Mouse (Mus musculus): ENCODE data around the gene Ryr2. TPM values are rescaled to one million over a fixed set of nuclear protein-coding genes. Genes with fewer than 3 reads are reported as not detected.
"Not testable (repeated sequence)": the region's sequence is repeated elsewhere in the genome, so short reads cannot be mapped to it uniquely, and the experiment has no call there.

Gene Ryr2
- 0.43 and 0.85 TPM in 2 replicates for polyA plus RNA-seq (2014; fragmentation: Nextera tagmentation; extraction: Ambion mirVana)

DNA sequence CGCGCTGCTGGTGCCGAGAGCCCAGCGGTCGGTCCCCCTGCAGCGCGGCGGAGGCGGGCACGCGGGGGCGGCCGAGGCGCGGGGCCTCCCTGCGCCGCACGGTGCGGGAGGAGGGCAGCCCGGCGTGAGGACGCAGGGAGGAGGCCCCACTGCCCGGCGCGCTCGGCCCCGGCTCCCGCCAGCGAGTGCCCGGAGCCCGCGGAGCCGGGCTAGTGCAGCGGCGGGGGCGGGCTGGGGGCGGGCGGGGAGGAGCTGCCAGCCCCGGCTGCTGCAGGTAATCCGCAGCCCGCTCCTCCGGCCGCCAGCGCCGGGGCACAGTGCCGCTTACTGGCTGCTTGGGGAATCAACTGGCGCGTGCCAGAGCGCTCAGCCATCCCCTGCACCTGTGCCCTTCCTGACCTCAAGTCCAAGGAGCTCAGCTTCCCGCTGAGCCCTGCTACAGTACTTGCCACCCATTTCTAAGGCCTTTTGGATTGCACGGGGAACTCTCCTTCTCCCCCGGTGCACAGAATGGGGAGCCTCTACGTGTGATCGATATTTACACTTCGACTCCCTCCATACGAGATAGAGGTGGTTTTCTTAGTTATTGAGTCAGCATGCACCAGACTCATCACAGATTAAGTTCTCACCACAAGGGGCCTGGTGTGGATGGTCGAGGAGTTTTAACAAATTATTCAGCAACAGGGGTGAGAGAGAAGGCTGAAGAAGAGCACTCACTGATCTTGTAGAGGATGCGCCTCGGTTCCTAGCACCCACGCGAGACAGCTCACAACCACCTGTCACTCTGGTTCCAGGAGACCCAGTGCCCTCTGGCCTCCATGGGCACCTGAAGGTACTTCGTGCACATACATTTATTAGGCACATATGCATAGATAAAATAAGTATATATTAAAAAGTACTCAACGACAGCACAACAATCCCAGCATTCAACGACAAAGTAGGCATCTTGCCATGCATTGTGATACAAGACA is at the start of gene Ryr2:
Gene Ryr2 (minus strand): TSS at position 284 of the 971 bp plus-strand sequence.
- Histone ChIP-seq H3K4me1 (ENCODE audit: control insufficient read depth, insufficient read depth, low read length) (0 out of 2 replicates have a peak, but pooled peaks cover 3% of the 10 kb centered on the region), H3K27ac (replicated peaks; ENCODE audit: low read depth, low read length) (no peak within 1 kb of the TSS), H3K9me3 (ENCODE audit: control insufficient read depth, low read length) (no peaks in the 10 kb centered on the region), H3K36me3 (ENCODE audit: control insufficient read depth, insufficient read depth, low read length) (no peaks in the 10 kb centered on the region), H3K4me3 (ENCODE audit: low read depth, low read length) (peak within 1 kb of the TSS; percentile 69), H3K27me3 (replicated peaks; ENCODE audit: control insufficient read depth, insufficient read depth, low read length) (peaks cover 45% of the 10 kb centered on the region), H3K4me2 (ENCODE audit: low read depth, low read length) (peak within 1 kb of the TSS; percentile 96), H3K9ac (ENCODE audit: low read depth, low read length) (peak within 1 kb of the TSS; percentile 69)
- WGBS, result 14% methylated on average over 25 of the region's 64 CpGs
- DNase-seq (ENCODE audit: low spot score), result peak; percentile 76
- ATAC-seq (ENCODE audit: low read depth), result peak; percentile 89

- ATAC-seq (ENCODE audit: low read depth) (no peak), DNase-seq (ENCODE audit: low spot score) (no peak)
- WGBS, result 82% methylated on average over 11 of the region's 11 CpGs
Observed at GRCm38 (mm10) chr13:12153922-12154321, 47.2 kb upstream of the Ryr2 start.

DNA sequence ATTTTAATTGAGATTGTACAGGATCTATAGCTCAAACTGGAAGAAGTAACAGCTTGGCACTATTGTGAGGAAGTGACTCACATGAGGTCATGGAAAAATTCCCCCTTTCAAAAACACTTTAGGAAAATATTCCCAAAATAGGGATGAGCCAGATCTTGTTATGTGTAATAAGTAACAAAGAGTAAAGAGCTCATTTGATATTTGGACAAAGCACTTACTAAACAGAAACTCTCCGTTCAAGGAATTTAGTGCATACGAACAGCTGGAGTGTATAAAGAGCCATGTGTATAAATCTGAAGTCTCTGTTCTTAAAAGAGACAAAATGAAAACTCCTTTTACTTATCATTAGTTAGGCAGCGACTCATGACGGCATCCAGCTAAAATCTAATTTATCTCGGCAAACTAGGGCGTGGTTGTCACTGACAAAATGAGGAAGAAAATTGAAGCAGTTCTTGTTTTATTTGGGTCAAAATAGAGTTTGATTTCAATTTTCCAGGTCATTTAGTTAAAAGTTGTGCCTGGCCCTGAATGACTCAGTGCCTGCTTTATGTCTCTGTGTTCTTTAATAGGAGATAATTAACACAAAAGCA is 40.3 kb upstream of the Ryr2 start:
- no peak overlapping the region for H3K9ac ChIP-seq (ENCODE audit: low read depth, low read length)
- H3K4me2 ChIP-seq (ENCODE audit: low read depth, low read length), result no peak overlapping the region
- H3K27me3 ChIP-seq (replicated peaks; ENCODE audit: control insufficient read depth, insufficient read depth, low read length), result no peaks in the 10 kb centered on the region
- no peak overlapping the region for H3K4me3 ChIP-seq (ENCODE audit: low read depth, low read length)
- 76% methylated on average over 6 of the region's 6 CpGs for WGBS
- H3K36me3 ChIP-seq (ENCODE audit: control insufficient read depth, insufficient read depth, low read length), result no peaks in the 10 kb centered on the region
- no peaks in the 10 kb centered on the region for H3K9me3 ChIP-seq (ENCODE audit: control insufficient read depth, low read length)
- no peaks in the 10 kb centered on the region for H3K4me1 ChIP-seq (ENCODE audit: control insufficient read depth, insufficient read depth, low read length)
- no peak overlapping the region for H3K27ac ChIP-seq (replicated peaks; ENCODE audit: low read depth, low read length)
- DNase-seq (ENCODE audit: low spot score) (no peak), ATAC-seq (ENCODE audit: low read depth) (no peak)

More at GRCm38 (mm10) chr13:12153922-12154321, 47.2 kb upstream of the Ryr2 start:
- Histone ChIP-seq H3K4me1 (ENCODE audit: control insufficient read depth, insufficient read depth, low read length) (no peaks in the 10 kb centered on the region), H3K9ac (ENCODE audit: low read depth, low read length) (no peak overlapping the region), H3K27me3 (replicated peaks; ENCODE audit: control insufficient read depth, insufficient read depth, low read length) (no peaks in the 10 kb centered on the region), H3K27ac (replicated peaks; ENCODE audit: low read depth, low read length) (no peak overlapping the region), H3K4me3 (ENCODE audit: low read depth, low read length) (no peak overlapping the region), H3K36me3 (ENCODE audit: control insufficient read depth, insufficient read depth, low read length) (no peaks in the 10 kb centered on the region), H3K4me2 (ENCODE audit: low read depth, low read length) (no peak overlapping the region), H3K9me3 (ENCODE audit: control insufficient read depth, low read length) (no peaks in the 10 kb centered on the region)

DNA sequence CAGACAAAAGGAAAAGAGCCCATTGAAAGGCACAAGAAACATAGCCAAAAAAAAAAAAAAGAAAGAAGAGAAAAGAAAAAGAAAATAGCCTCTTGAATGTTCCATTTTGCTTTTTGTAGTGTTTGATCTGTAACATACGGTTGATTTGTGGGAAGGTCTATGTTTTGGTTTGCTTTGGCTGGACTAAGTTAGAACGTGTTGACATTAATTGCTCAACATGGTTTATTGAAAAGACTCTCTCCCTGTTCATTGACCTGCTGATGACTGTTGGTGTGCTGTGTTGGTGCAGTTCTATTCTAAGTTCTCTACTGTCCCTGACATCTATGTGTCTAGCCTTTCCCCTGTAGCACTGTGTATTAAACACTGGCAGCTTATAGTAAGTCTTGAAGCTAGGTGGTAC is 39.7 kb upstream of the Ryr2 start:
- WGBS, result 74% methylated on average over 2 of the region's 2 CpGs
- DNase-seq (ENCODE audit: low spot score) (no peak), ATAC-seq (ENCODE audit: low read depth) (no peak)
- Histone ChIP-seq H3K4me3 (ENCODE audit: low read depth, low read length) (no peak overlapping the region), H3K27me3 (replicated peaks; ENCODE audit: control insufficient read depth, insufficient read depth, low read length) (no peaks in the 10 kb centered on the region), H3K4me1 (ENCODE audit: control insufficient read depth, insufficient read depth, low read length) (no peaks in the 10 kb centered on the region), H3K27ac (replicated peaks; ENCODE audit: low read depth, low read length) (no peak overlapping the region), H3K4me2 (ENCODE audit: low read depth, low read length) (no peak overlapping the region), H3K36me3 (ENCODE audit: control insufficient read depth, insufficient read depth, low read length) (no peaks in the 10 kb centered on the region), H3K9ac (ENCODE audit: low read depth, low read length) (no peak overlapping the region), H3K9me3 (ENCODE audit: control insufficient read depth, low read length) (no peaks in the 10 kb centered on the region)

- Histone ChIP-seq H3K4me1 (ENCODE audit: control insufficient read depth, insufficient read depth, low read length) (no peaks in the 10 kb centered on the region), H3K4me3 (ENCODE audit: low read depth, low read length) (no peak overlapping the region), H3K9ac (ENCODE audit: low read depth, low read length) (no peak overlapping the region), H3K9me3 (ENCODE audit: control insufficient read depth, low read length) (no peaks in the 10 kb centered on the region), H3K36me3 (ENCODE audit: control insufficient read depth, insufficient read depth, low read length) (no peaks in the 10 kb centered on the region), H3K27ac (replicated peaks; ENCODE audit: low read depth, low read length) (no peak overlapping the region), H3K4me2 (ENCODE audit: low read depth, low read length) (no peak overlapping the region), H3K27me3 (replicated peaks; ENCODE audit: control insufficient read depth, insufficient read depth, low read length) (no peaks in the 10 kb centered on the region)
- ATAC-seq (ENCODE audit: low read depth) (no peak), DNase-seq (ENCODE audit: low spot score) (no peak)
- 84% methylated on average over 5 of the region's 5 CpGs for WGBS
Observed at GRCm38 (mm10) chr13:12143347-12143746, 36.6 kb upstream of the Ryr2 start.

DNA sequence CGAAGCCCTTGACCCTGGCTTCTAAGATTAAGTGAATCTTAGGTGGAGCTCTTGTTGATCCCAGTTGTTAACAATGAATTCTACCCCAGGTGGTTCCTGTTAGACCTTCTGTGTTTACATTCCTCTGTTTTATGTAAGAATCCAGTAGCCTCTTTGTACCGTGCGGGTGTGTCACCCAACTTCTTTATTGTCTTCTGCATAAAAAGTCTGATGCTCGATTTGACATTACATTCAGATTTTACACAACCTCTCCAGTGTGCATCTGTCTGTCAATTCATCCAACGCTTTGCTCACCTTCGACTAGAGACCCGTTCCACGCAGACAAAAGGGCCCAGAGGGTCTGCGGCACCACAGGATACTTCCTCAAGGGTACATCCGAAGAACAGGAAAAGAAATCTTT is 29.7 kb upstream of the Ryr2 start:
- DNase-seq (ENCODE audit: low spot score); H3K27me3 ChIP-seq (replicated peaks; ENCODE audit: control insufficient read depth, insufficient read depth, low read length); H3K4me1 ChIP-seq (ENCODE audit: control insufficient read depth, insufficient read depth, low read length); H3K4me3 ChIP-seq (ENCODE audit: low read depth, low read length); H3K27ac ChIP-seq (replicated peaks; ENCODE audit: low read depth, low read length); H3K36me3 ChIP-seq (ENCODE audit: control insufficient read depth, insufficient read depth, low read length); H3K9ac ChIP-seq (ENCODE audit: low read depth, low read length); ATAC-seq (ENCODE audit: low read depth); H3K4me2 ChIP-seq (ENCODE audit: low read depth, low read length); H3K9me3 ChIP-seq (ENCODE audit: control insufficient read depth, low read length): not testable (repeated sequence)
- WGBS, result 85% methylated on average over 10 of the region's 10 CpGs

DNA sequence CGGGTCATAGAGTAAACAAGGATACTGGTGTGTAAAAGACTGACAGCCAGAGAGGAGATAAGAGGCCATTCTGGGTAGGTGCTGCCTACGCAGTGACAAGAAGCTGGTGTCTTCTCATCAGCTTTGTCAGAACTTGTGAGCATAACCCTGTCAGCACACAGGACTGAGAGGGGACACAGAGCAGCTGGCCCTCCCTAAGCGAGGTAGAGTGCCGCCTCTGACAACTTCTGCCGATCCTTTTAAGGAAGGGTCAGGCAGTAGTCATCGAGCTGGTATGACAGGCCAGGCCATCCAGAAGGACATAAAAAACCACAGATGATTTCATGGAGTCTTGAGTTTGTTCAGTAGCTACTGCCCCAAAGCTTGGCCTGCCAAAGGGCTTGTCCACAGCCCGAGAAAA is 26.8 kb upstream of the Ryr2 start:
- H3K27ac ChIP-seq (replicated peaks; ENCODE audit: low read depth, low read length), result no peak overlapping the region
- DNase-seq (ENCODE audit: low spot score) (no peak), ATAC-seq (ENCODE audit: low read depth) (no peak)
- H3K4me1 ChIP-seq (ENCODE audit: control insufficient read depth, insufficient read depth, low read length), result no peaks in the 10 kb centered on the region
- no peaks in the 10 kb centered on the region for H3K36me3 ChIP-seq (ENCODE audit: control insufficient read depth, insufficient read depth, low read length)
- 82% methylated on average over 7 of the region's 7 CpGs for WGBS
- H3K27me3 ChIP-seq (replicated peaks; ENCODE audit: control insufficient read depth, insufficient read depth, low read length), result no peaks in the 10 kb centered on the region
- no peaks in the 10 kb centered on the region for H3K9me3 ChIP-seq (ENCODE audit: control insufficient read depth, low read length)
- no peak overlapping the region for H3K4me3 ChIP-seq (ENCODE audit: low read depth, low read length)
- H3K4me2 ChIP-seq (ENCODE audit: low read depth, low read length), result no peak overlapping the region
- no peak overlapping the region for H3K9ac ChIP-seq (ENCODE audit: low read depth, low read length)

- ATAC-seq (ENCODE audit: low read depth) (no peak), DNase-seq (ENCODE audit: low spot score) (no peak)
- Histone ChIP-seq H3K27me3 (replicated peaks; ENCODE audit: control insufficient read depth, insufficient read depth, low read length) (no peaks in the 10 kb centered on the region), H3K4me1 (ENCODE audit: control insufficient read depth, insufficient read depth, low read length) (no peaks in the 10 kb centered on the region), H3K27ac (replicated peaks; ENCODE audit: low read depth, low read length) (no peak overlapping the region), H3K36me3 (ENCODE audit: control insufficient read depth, insufficient read depth, low read length) (no peaks in the 10 kb centered on the region), H3K4me2 (ENCODE audit: low read depth, low read length) (no peak overlapping the region), H3K9ac (ENCODE audit: low read depth, low read length) (no peak overlapping the region), H3K4me3 (ENCODE audit: low read depth, low read length) (no peak overlapping the region), H3K9me3 (ENCODE audit: control insufficient read depth, low read length) (no peaks in the 10 kb centered on the region)
- 87% methylated on average over 3 of the region's 3 CpGs for WGBS
Observed at GRCm38 (mm10) chr13:12132160-12132710, 25.5 kb upstream of the Ryr2 start.

Measured in embryonic facial prominence, embryonic 14.5 days (tissue).